Mouse (Mus musculus) kidney, postnatal 0 days (tissue): ENCODE results near the gene Ccdc170. TPM values are rescaled to one million over a fixed set of nuclear protein-coding genes. Genes with fewer than 3 reads are reported as not detected.

Experiments used
- ATAC-seq: fragments of 200-750 bp; cut with Nextera tagmentation; replicated peaks from 2 replicates; pipeline ENCODE4 v1.8.0; 2017; ENCODE audit warnings: low read depth, moderate number of reproducible peaks, moderate TSS enrichment, moderate library complexity; ENCODE audit not compliant: low FRiP score
- DNase-seq: peaks from one replicate; pipeline ENCODE4 v3.0.0-alpha.2; 2016; ENCODE audit warnings: low spot score
- H3K27ac ChIP-seq: fragments of 300-500 bp; sonication (generic); 2 replicates; pipeline ENCODE4 v1.5.1; 2014; ENCODE audit warnings: mild to moderate bottlenecking
- H3K27me3 ChIP-seq: fragments of 300-500 bp; sonication (generic); 2 replicates; pipeline ENCODE4 v1.6.1; 2014; ENCODE audit warnings: low read length, mixed read lengths; ENCODE audit not compliant: insufficient read depth
- H3K36me3 ChIP-seq: fragments of 300-500 bp; sonication (generic); 2 replicates; pipeline ENCODE4 v1.6.1; 2014; ENCODE audit warnings: low read length, mixed read lengths; ENCODE audit not compliant: insufficient read depth
- H3K4me1 ChIP-seq: fragments of 300-500 bp; sonication (generic); replicated peaks from 2 replicates; pipeline ENCODE4 v1.6.1; 2014; ENCODE audit warnings: antibody characterized with exemption, low read length, mixed read lengths; ENCODE audit not compliant: insufficient read depth
- H3K4me2 ChIP-seq: fragments of 300-500 bp; sonication (generic); 2 replicates; pipeline ENCODE4 v1.6.1; 2014; ENCODE audit warnings: mild to moderate bottlenecking, low read length, moderate library complexity, mixed read lengths
- H3K4me3 ChIP-seq: fragments of 300-500 bp; sonication (generic); replicated peaks from 2 replicates; pipeline ENCODE4 v1.5.1; 2014; ENCODE audit warnings: low read depth, low read length
- H3K9ac ChIP-seq: fragments of 300-500 bp; sonication (generic); 2 replicates; pipeline ENCODE4 v1.6.1; 2014; ENCODE audit warnings: low read depth, low read length
- H3K9me3 ChIP-seq: fragments of 300-500 bp; sonication (generic); replicated peaks from 2 replicates; pipeline ENCODE4 v1.6.1; 2016; ENCODE audit warnings: low read length, inconsistent platforms, mixed read lengths
- CTCF ChIP-seq: IDR thresholded peaks from 2 replicates; pipeline ENCODE4 v1.5.1; 2016; ENCODE audit warnings: antibody characterized with exemption, low read depth, mild to moderate bottlenecking, moderate library complexity
- WGBS: fragments of 180-500 bp; shearing (Covaris S2); extraction: QIAGEN DNeasy Blood & Tissue Kit; methylation state at CpG from one replicate; pipeline ENCODE4 v1.1.7; 2014; 5-methylcytosine and 5-hydroxymethylcytosine counted together
- polyA plus RNA-seq: library from polyadenylated mRNA; unstranded; fragments of >200 nt; fragmentation: Nextera tagmentation; extraction: Ambion mirVana; gene quantifications from 2 replicates; pipeline ENCODE4 v1.2.1, GENCODE M21; 2015

Gene Ccdc170
- polyA plus RNA-seq, 1 experiment from 2014 or later = 1.0 TPM

- H3K4me1 ChIP-seq = 0 out of 2 replicates have a peak, but pooled peaks cover 3% of the 10 kb centered on the region
- TF ChIP-seq CTCF = no peak
- DNase-seq = peak; percentile 90
- no peaks in the 10 kb centered on the region for H3K36me3 ChIP-seq
- ATAC-seq = peak; percentile 67
- WGBS = 25% methylated on average over 9 of the region's 9 CpGs
- H3K27me3 ChIP-seq = no peaks in the 10 kb centered on the region
- no peak overlapping the region for H3K4me3 ChIP-seq
- H3K9me3 ChIP-seq = no peaks in the 10 kb centered on the region
- H3K4me2 ChIP-seq = no peak overlapping the region
- H3K27ac ChIP-seq = peak overlapping the region; percentile 51
- no peak overlapping the region for H3K9ac ChIP-seq
Measured at GRCm38 (mm10) chr10:4553442-4554119, 71.3 kb downstream of the Ccdc170 start.

DNA sequence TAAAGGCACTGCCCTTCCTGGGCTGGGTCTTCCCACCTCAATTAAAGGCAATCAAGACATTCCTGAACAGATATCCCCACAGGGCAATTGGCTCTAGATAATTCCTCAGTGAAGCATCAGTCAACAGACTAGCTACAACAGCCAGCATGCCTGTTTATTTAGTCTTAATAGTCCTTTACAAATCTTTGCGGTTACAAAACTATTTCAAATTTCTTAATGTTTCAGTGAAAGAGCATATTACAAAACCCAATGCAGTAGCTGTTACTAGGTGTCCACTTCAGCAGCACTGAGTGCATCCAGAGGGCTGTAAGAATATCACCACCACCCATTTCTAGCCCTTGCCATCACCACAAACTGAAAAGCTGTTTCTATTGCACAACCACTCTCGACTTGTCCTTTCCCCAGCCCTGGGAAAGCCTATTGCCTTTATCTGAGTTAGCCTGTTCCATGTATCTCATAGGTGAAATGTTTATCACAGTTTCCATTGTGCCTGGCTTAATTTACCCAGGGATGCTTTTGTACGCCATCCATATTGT is 74.6 kb downstream of the Ccdc170 start:
- Histone ChIP-seq H3K4me1 (0 out of 2 replicates have a peak, but pooled peaks cover 3% of the 10 kb centered on the region), H3K4me3 (no peak overlapping the region), H3K36me3 (no peaks in the 10 kb centered on the region), H3K9ac (no peak overlapping the region), H3K27me3 (no peaks in the 10 kb centered on the region), H3K9me3 (no peaks in the 10 kb centered on the region), H3K27ac (no peak overlapping the region), H3K4me2 (no peak overlapping the region)
- ATAC-seq = no peak
- no peak for TF ChIP-seq CTCF
- DNase-seq = no peak
- WGBS = 82% methylated on average over 3 of the region's 3 CpGs

- Histone ChIP-seq H3K9ac (no peak overlapping the region), H3K36me3 (no peaks in the 10 kb centered on the region), H3K27ac (no peak overlapping the region), H3K9me3 (no peaks in the 10 kb centered on the region), H3K4me2 (no peak overlapping the region), H3K4me1 (0 out of 2 replicates have a peak, but pooled peaks cover under 1% of the 10 kb centered on the region), H3K4me3 (no peak overlapping the region), H3K27me3 (no peaks in the 10 kb centered on the region)
- TF ChIP-seq CTCF = no peak
- ATAC-seq = peak; percentile 59
- 11% methylated on average over 4 of the region's 4 CpGs for WGBS
- peak; percentile 71 for DNase-seq
Measured at GRCm38 (mm10) chr10:4559132-4559531, 76.8 kb downstream of the Ccdc170 start.

DNA sequence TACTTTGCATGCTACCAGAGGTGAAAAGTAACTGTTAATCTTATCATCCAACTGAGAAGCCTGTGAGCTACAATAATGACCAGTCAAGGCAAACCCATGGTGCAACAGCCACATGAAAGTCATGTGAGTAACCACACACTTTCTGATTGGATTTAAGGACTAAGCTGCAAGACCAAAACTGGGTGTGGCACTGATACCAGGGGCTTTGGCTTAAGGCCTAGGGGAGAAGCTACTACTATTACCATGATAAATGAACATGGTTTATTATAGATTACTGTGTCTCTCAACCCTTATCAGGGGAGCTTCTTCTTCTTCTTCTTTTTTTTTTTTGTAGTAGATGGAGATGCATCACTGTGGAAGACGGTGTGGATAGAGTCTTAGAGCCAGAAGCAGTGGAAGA is 82.8 kb downstream of the Ccdc170 start:
- Histone ChIP-seq H3K36me3 (no peaks in the 10 kb centered on the region), H3K4me1 (no peaks in the 10 kb centered on the region), H3K9ac (no peak overlapping the region), H3K4me2 (no peak overlapping the region), H3K4me3 (no peak overlapping the region), H3K27me3 (no peaks in the 10 kb centered on the region), H3K27ac (no peak overlapping the region), H3K9me3 (no peaks in the 10 kb centered on the region)
- ATAC-seq (no peak), DNase-seq (no peak)
- no peak for TF ChIP-seq CTCF
- WGBS = 92% methylated on average over 1 of the region's 1 CpGs

GRCm38 (mm10) chr10:4570778-4571177 is 88.5 kb downstream of the Ccdc170 start:
- DNase-seq = no peak
- Histone ChIP-seq H3K27ac (no peak overlapping the region), H3K36me3 (no peaks in the 10 kb centered on the region), H3K4me3 (no peak overlapping the region), H3K27me3 (no peaks in the 10 kb centered on the region), H3K9me3 (no peaks in the 10 kb centered on the region), H3K4me1 (no peaks in the 10 kb centered on the region), H3K9ac (no peak overlapping the region), H3K4me2 (no peak overlapping the region)
- 94% methylated on average over 4 of the region's 4 CpGs for WGBS
- no peak for TF ChIP-seq CTCF
- ATAC-seq = no peak

- ATAC-seq = no peak
- no peaks in the 10 kb centered on the region for H3K36me3 ChIP-seq
Measured at GRCm38 (mm10) chr10:4571304-4571703, 89.0 kb downstream of the Ccdc170 start.

More at GRCm38 (mm10) chr10:4571304-4571703, 89.0 kb downstream of the Ccdc170 start:
- Histone ChIP-seq H3K27me3 (no peaks in the 10 kb centered on the region), H3K4me3 (no peak overlapping the region), H3K4me1 (no peaks in the 10 kb centered on the region), H3K4me2 (no peak overlapping the region), H3K9me3 (no peaks in the 10 kb centered on the region), H3K9ac (no peak overlapping the region), H3K27ac (no peak overlapping the region)
- no peak for DNase-seq
- TF ChIP-seq CTCF = no peak
- 86% methylated on average over 4 of the region's 4 CpGs for WGBS
